Mouse (Mus musculus): ENCODE results near the gene Pex10. TPM values are rescaled to one million over a fixed set of nuclear protein-coding genes. Genes with fewer than 3 reads are reported as not detected.
"Not testable (repeated sequence)": the region's sequence is repeated elsewhere in the genome, so short reads cannot be mapped to it uniquely, and the experiment has no call there.

The Pex10 gene
- polyA plus RNA-seq, 1 experiment from 2014 or later, result 20.6 TPM

GRCm38 (mm10) chr4:155070921-155071320, 4.1 kb downstream of the Pex10 start:
- WGBS, result 87% methylated on average over 5 of the region's 5 CpGs
- no peak for ATAC-seq

GRCm38 (mm10) chr4:155074418-155074817, 7.6 kb downstream of the Pex10 start:
- H3K4me2 ChIP-seq (ENCODE audit: low read length), result no peak overlapping the region
- no peak overlapping the region for H3K27ac ChIP-seq (ENCODE audit: low read depth, low read length)
- no peak for ATAC-seq
- no peaks in the 10 kb centered on the region for H3K4me1 ChIP-seq (ENCODE audit: control insufficient read depth, insufficient read depth, low read depth, low read length)
- WGBS, result 61% methylated on average over 9 of the region's 9 CpGs
- no peaks in the 10 kb centered on the region for H3K9me3 ChIP-seq (ENCODE audit: control insufficient read depth, low read length)
- no peak overlapping the region for H3K4me3 ChIP-seq (ENCODE audit: low read length)
- H3K36me3 ChIP-seq (ENCODE audit: control insufficient read depth, insufficient read depth, low read length), result peaks cover 46% of the 10 kb centered on the region
- H3K9ac ChIP-seq (ENCODE audit: low read depth, low read length), result no peak overlapping the region
- H3K27me3 ChIP-seq (replicated peaks; ENCODE audit: control insufficient read depth, insufficient read depth, low read length), result no peaks in the 10 kb centered on the region

More at GRCm38 (mm10) chr4:155070921-155071320, 4.1 kb downstream of the Pex10 start:
- peaks cover 14% of the 10 kb centered on the region for H3K4me1 ChIP-seq (ENCODE audit: control insufficient read depth, insufficient read depth, low read depth, low read length)
- no peak overlapping the region for H3K27ac ChIP-seq (ENCODE audit: low read depth, low read length)
- H3K9me3 ChIP-seq (ENCODE audit: control insufficient read depth, low read length), result no peaks in the 10 kb centered on the region
- no peak overlapping the region for H3K4me2 ChIP-seq (ENCODE audit: low read length)
- H3K36me3 ChIP-seq (ENCODE audit: control insufficient read depth, insufficient read depth, low read length), result peaks cover 47% of the 10 kb centered on the region
- H3K27me3 ChIP-seq (replicated peaks; ENCODE audit: control insufficient read depth, insufficient read depth, low read length), result no peaks in the 10 kb centered on the region
- no peak overlapping the region for H3K9ac ChIP-seq (ENCODE audit: low read depth, low read length)
- H3K4me3 ChIP-seq (ENCODE audit: low read length), result no peak overlapping the region

GRCm38 (mm10) chr4:155075137-155075536, 8.3 kb downstream of the Pex10 start:
- Histone ChIP-seq H3K4me3 (ENCODE audit: low read length) (no peak overlapping the region), H3K9ac (ENCODE audit: low read depth, low read length) (no peak overlapping the region), H3K4me2 (ENCODE audit: low read length) (no peak overlapping the region), H3K9me3 (ENCODE audit: control insufficient read depth, low read length) (no peaks in the 10 kb centered on the region), H3K27ac (ENCODE audit: low read depth, low read length) (no peak overlapping the region), H3K27me3 (replicated peaks; ENCODE audit: control insufficient read depth, insufficient read depth, low read length) (no peaks in the 10 kb centered on the region), H3K36me3 (ENCODE audit: control insufficient read depth, insufficient read depth, low read length) (peaks cover 50% of the 10 kb centered on the region), H3K4me1 (ENCODE audit: control insufficient read depth, insufficient read depth, low read depth, low read length) (no peaks in the 10 kb centered on the region)
- WGBS, result 84% methylated on average over 9 of the region's 9 CpGs
- ATAC-seq, result no peak

- Histone ChIP-seq H3K9me3 (ENCODE audit: control insufficient read depth, low read length) (no peaks in the 10 kb centered on the region), H3K4me3 (ENCODE audit: low read length) (no peak overlapping the region), H3K36me3 (ENCODE audit: control insufficient read depth, insufficient read depth, low read length) (peaks cover 46% of the 10 kb centered on the region), H3K9ac (ENCODE audit: low read depth, low read length) (no peak overlapping the region), H3K4me2 (ENCODE audit: low read length) (no peak overlapping the region), H3K27me3 (replicated peaks; ENCODE audit: control insufficient read depth, insufficient read depth, low read length) (no peaks in the 10 kb centered on the region), H3K27ac (ENCODE audit: low read depth, low read length) (no peak overlapping the region), H3K4me1 (ENCODE audit: control insufficient read depth, insufficient read depth, low read depth, low read length) (no peaks in the 10 kb centered on the region)
- 96% methylated on average over 2 of the region's 2 CpGs for WGBS
- ATAC-seq, result no peak
Observed at GRCm38 (mm10) chr4:155075813-155076212, 9.0 kb downstream of the Pex10 start.

- no peak overlapping the region for H3K9ac ChIP-seq (ENCODE audit: low read depth, low read length)
- H3K27ac ChIP-seq (ENCODE audit: low read depth, low read length), result no peak overlapping the region
- WGBS, result 88% methylated on average over 9 of the region's 9 CpGs
- H3K4me2 ChIP-seq (ENCODE audit: low read length), result no peak overlapping the region
- no peaks in the 10 kb centered on the region for H3K27me3 ChIP-seq (replicated peaks; ENCODE audit: control insufficient read depth, insufficient read depth, low read length)
- ATAC-seq, result no peak
- H3K9me3 ChIP-seq (ENCODE audit: control insufficient read depth, low read length), result no peaks in the 10 kb centered on the region
- no peaks in the 10 kb centered on the region for H3K4me1 ChIP-seq (ENCODE audit: control insufficient read depth, insufficient read depth, low read depth, low read length)
- H3K4me3 ChIP-seq (ENCODE audit: low read length), result no peak overlapping the region
- peaks cover 43% of the 10 kb centered on the region for H3K36me3 ChIP-seq (ENCODE audit: control insufficient read depth, insufficient read depth, low read length)
Observed at GRCm38 (mm10) chr4:155076677-155077076, 9.9 kb downstream of the Pex10 start.

DNA sequence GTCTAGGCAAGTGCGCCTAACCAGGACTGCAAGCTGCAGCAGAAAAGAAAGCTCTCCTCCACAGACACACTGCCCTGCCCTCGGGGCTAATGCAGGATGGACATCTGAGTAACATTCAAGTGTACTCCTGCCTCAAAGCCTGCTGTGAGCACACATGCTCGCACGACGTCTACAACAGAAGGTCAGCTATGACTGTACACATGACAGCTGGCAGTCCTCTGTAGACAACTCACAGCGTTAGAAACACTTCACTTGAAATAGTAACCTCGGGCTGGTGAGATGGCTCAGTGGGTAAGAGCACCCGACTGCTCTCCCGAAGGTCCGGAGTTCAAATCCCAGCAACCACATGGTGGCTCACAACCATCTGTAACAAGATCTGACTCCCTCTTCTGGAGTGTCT, 12.0 kb downstream of the Pex10 start:
- not testable (repeated sequence) for H3K4me2 ChIP-seq (ENCODE audit: low read length); H3K27ac ChIP-seq (ENCODE audit: low read depth, low read length); H3K4me1 ChIP-seq (ENCODE audit: control insufficient read depth, insufficient read depth, low read depth, low read length); H3K4me3 ChIP-seq (ENCODE audit: low read length); H3K9ac ChIP-seq (ENCODE audit: low read depth, low read length); ATAC-seq; H3K9me3 ChIP-seq (ENCODE audit: control insufficient read depth, low read length); H3K27me3 ChIP-seq (replicated peaks; ENCODE audit: control insufficient read depth, insufficient read depth, low read length)
- peaks cover 42% of the 10 kb centered on the region for H3K36me3 ChIP-seq (ENCODE audit: control insufficient read depth, insufficient read depth, low read length)
- WGBS, result 80% methylated on average over 10 of the region's 10 CpGs

DNA sequence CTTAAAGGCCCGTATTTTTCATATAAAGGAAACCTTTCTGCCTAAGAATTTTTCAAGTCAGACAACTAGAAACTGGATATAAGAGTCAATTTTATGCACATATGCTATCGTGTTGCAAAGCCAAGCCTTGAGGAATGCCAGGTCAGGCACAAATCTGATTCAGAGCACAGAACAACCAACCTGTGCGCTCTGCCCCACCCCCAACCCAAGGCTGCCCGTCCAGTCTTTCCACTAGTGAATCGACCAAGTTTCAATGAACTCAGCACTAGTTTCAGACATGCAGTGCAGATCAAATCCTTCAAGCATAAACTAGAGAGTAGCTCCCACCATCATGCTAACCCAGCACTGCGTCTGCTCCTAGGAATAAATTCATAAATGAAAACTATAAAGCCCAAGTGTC, 12.8 kb downstream of the Pex10 start:
- H3K4me2 ChIP-seq (ENCODE audit: low read length), result no peak overlapping the region
- no peak for ATAC-seq
- no peak overlapping the region for H3K9ac ChIP-seq (ENCODE audit: low read depth, low read length)
- peaks cover 7% of the 10 kb centered on the region for H3K4me1 ChIP-seq (ENCODE audit: control insufficient read depth, insufficient read depth, low read depth, low read length)
- H3K4me3 ChIP-seq (ENCODE audit: low read length), result no peak overlapping the region
- WGBS, result 89% methylated on average over 6 of the region's 6 CpGs
- H3K36me3 ChIP-seq (ENCODE audit: control insufficient read depth, insufficient read depth, low read length), result peaks cover 39% of the 10 kb centered on the region
- no peaks in the 10 kb centered on the region for H3K9me3 ChIP-seq (ENCODE audit: control insufficient read depth, low read length)
- no peak overlapping the region for H3K27ac ChIP-seq (ENCODE audit: low read depth, low read length)
- H3K27me3 ChIP-seq (replicated peaks; ENCODE audit: control insufficient read depth, insufficient read depth, low read length), result no peaks in the 10 kb centered on the region

DNA sequence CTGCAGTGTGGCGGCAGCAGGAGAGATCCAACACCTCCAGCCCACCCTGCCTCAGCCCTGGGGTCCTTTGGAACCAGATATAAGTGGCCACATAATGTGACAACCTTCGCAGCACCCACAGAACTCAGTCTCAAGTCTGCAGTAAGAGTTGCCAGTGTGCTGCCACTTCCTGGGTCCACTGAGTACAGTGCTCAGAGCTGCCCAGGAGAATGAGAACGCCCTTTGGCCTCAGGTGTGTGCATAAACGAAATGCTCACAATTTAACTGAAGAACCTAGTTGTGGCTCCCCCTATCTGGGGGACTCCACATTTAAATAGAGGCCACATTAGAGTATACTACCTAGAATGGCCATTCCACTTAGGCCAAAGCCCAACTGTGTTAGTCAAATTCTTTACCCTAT, 16.7 kb downstream of the Pex10 start:
- H3K36me3 ChIP-seq (ENCODE audit: control insufficient read depth, insufficient read depth, low read length), result peaks cover 26% of the 10 kb centered on the region
- H3K9me3 ChIP-seq (ENCODE audit: control insufficient read depth, low read length), result no peaks in the 10 kb centered on the region
- no peak for ATAC-seq
- no peaks in the 10 kb centered on the region for H3K27me3 ChIP-seq (replicated peaks; ENCODE audit: control insufficient read depth, insufficient read depth, low read length)
- no peak overlapping the region for H3K4me2 ChIP-seq (ENCODE audit: low read length)
- no peak overlapping the region for H3K4me3 ChIP-seq (ENCODE audit: low read length)
- H3K4me1 ChIP-seq (ENCODE audit: control insufficient read depth, insufficient read depth, low read depth, low read length), result peaks cover 23% of the 10 kb centered on the region
- H3K9ac ChIP-seq (ENCODE audit: low read depth, low read length), result no peak overlapping the region
- WGBS, result 86% methylated on average over 4 of the region's 4 CpGs
- no peak overlapping the region for H3K27ac ChIP-seq (ENCODE audit: low read depth, low read length)

DNA sequence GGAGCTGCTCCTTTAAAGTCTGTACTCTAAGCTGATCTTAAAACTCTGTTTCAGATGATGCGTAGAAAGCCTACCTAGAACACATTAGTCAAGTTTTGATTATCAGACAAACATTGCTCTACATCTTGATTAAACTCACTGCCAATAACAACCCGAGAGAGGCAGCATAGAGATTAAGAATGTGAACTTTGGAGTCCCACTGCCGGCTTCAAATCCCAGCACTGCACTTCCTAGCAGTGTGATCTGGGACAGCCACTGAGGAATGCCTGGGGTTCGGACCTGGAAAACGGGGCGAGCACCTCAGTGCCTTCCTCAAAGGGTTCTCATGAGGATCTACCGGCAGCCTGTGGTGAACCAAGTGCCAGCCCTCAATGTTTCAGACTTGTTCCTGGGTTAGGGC, 17.5 kb downstream of the Pex10 start:
- ATAC-seq, result no peak
- peak overlapping the region; percentile 35; the same call in 1 of the 2 replicates for H3K9ac ChIP-seq (ENCODE audit: low read depth, low read length)
- no peak overlapping the region for H3K27ac ChIP-seq (ENCODE audit: low read depth, low read length)
- H3K27me3 ChIP-seq (replicated peaks; ENCODE audit: control insufficient read depth, insufficient read depth, low read length), result no peaks in the 10 kb centered on the region
- no peak overlapping the region for H3K4me3 ChIP-seq (ENCODE audit: low read length)
- WGBS, result 91% methylated on average over 7 of the region's 7 CpGs
- peaks cover 23% of the 10 kb centered on the region for H3K4me1 ChIP-seq (ENCODE audit: control insufficient read depth, insufficient read depth, low read depth, low read length)
- H3K9me3 ChIP-seq (ENCODE audit: control insufficient read depth, low read length), result no peaks in the 10 kb centered on the region
- peaks cover 26% of the 10 kb centered on the region for H3K36me3 ChIP-seq (ENCODE audit: control insufficient read depth, insufficient read depth, low read length)
- no peak overlapping the region; the same call in 1 of the 2 replicates for H3K4me2 ChIP-seq (ENCODE audit: low read length)

Data from hindbrain, embryonic 16.5 days (tissue).